Mouse (Mus musculus) spleen, adult 2 months (tissue): ENCODE results near the gene Vmn2r97.

Source experiments
- CTCF ChIP-seq: fragments of 200-500 bp; IDR thresholded peaks from 2 replicates; pipeline ENCODE4 v1.5.1; 2011; ENCODE audit warnings: mild to moderate bottlenecking, inconsistent platforms; ENCODE audit not compliant: insufficient read depth, insufficient read length, insufficient replicate concordance; ENCODE audit errors: extremely low read depth
- POLR2A ChIP-seq: fragments of 200-500 bp; IDR thresholded peaks from 2 replicates; pipeline ENCODE4 v1.6.1; 2011; ENCODE audit warnings: low read depth, low read length, inconsistent platforms

GRCm38 (mm10) chr17:18968371-18969275, 54.5 kb downstream of the Vmn2r97 start:
- no peak for TF ChIP-seq CTCF
- TF ChIP-seq POLR2A = no peak
